Mouse (Mus musculus) lung, adult 2 months (tissue): Measurements from ENCODE around the gene Sorcs3.

Source experiments
- CTCF ChIP-seq: fragments of 200-500 bp; IDR thresholded peaks from 2 replicates; pipeline ENCODE4 v1.5.1; 2011; ENCODE audit warnings: mild to moderate bottlenecking, low read length, control low read depth; ENCODE audit not compliant: insufficient read depth
- POLR2A ChIP-seq: fragments of 200-500 bp; IDR thresholded peaks from 2 replicates; pipeline ENCODE4 v1.6.1; 2011; ENCODE audit warnings: low read depth, mild to moderate bottlenecking, control low read depth, low read length, borderline replicate concordance; ENCODE audit errors: extremely low read depth

DNA sequence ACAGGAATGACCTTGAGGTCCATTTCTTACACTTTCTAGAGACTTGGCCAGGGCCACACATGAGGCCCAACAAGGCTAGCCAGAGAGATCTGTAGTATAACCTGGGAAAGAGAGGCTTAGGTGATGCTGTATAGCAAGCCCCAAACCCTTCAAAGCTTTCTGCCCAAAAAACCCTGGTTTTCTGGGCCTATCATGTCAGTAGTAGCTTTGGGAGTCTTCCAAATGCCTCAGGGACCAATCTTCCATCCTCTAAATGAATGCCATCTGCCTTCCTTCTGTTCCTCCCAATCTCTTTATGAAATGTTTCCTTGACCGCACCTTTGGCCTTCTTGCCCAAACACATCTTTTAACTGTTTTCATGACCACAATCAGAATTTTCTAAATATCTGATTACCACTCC, 474.1 kb downstream of the Sorcs3 start:
- TF ChIP-seq CTCF (no peak), POLR2A (no peak)
